Comparison of ENCODE assay signal across 8 mouse cellular contexts in genomic region chr4:133967138-133967865, GRCm38 (mm10). TPM values are rescaled to one million over a fixed set of nuclear protein-coding genes. Genes with fewer than 3 reads are reported as not detected.
DNase-seq lines count a peak whose midpoint lies in the region; ATAC-seq lines count a peak whose summit lies in the region.

No protein-coding gene starts in this region.

- peak; percentile 79 for ATAC-seq in hindbrain, embryonic 14.5 days (ENCODE audit: low FRiP score)

- peaks cover 37% of the 10 kb centered on the region for H3K36me3 ChIP-seq in hindbrain, embryonic 14.5 days (replicated peaks; ENCODE audit: control insufficient read depth, insufficient read depth)

- peak; percentile 97 for DNase-seq in T-cell, adult 2 months (ENCODE audit: low spot score)
- DNase-seq in cerebellum, postnatal 25 days = peak; percentile 97 to 99
- peak; percentile 92 for DNase-seq in frontal cortex, postnatal 25 days (ENCODE audit: low spot score in 2 of 2)
- peak; percentile 98 for DNase-seq in hindbrain, embryonic 14.5 days (ENCODE audit: low spot score)
- peak; percentile 98 for DNase-seq in layer of hippocampus, postnatal 36 days
- peak; percentile 98 for DNase-seq in lung, postnatal 25 days (ENCODE audit: low spot score)
- peak; percentile 95 for DNase-seq in retina, adult 2 months (ENCODE audit: low read depth, low spot score)
- peak; percentile 99 for DNase-seq in thymus, postnatal 25 days

- H3K9me3 ChIP-seq in hindbrain, embryonic 14.5 days (ENCODE audit: control insufficient read depth, low read length) = no peaks in the 10 kb centered on the region

- no peaks in the 10 kb centered on the region for H3K27me3 ChIP-seq in hindbrain, embryonic 14.5 days (ENCODE audit: control insufficient read depth, insufficient read depth, low read length)

- peak overlapping the region; percentile 90 for H3K9ac ChIP-seq in hindbrain, embryonic 14.5 days

- H3K4me2 ChIP-seq in hindbrain, embryonic 14.5 days (replicated peaks) = peak overlapping the region; percentile 94

- WGBS in hindbrain, embryonic 14.5 days = 1% methylated on average over 42 of the region's 101 CpGs

- H3K4me1 ChIP-seq in hindbrain, embryonic 14.5 days (replicated peaks; ENCODE audit: control insufficient read depth, insufficient read depth, low read length) = peaks cover 38% of the 10 kb centered on the region

- peak overlapping the region; percentile 58 for H3K4me3 ChIP-seq in hindbrain, embryonic 14.5 days (replicated peaks; ENCODE audit: low read length)

- peak overlapping the region; percentile 97 for H3K27ac ChIP-seq in hindbrain, embryonic 14.5 days

RNA-seq across cellular contexts. Expression of gene Hmgn2, which starts 1.1 kb away (rescaled TPM):
- 1,104 and 1,147 TPM in 2 replicates for polyA plus RNA-seq in hindbrain, embryonic 14.5 days (2014; fragmentation: Nextera tagmentation; extraction: Ambion mirVana)
- total RNA-seq in layer of hippocampus, postnatal 36 days (2021) = 100 to 1,000 TPM; 119 to 123 TPM

RNA-seq across cellular contexts. Expression of gene Dhdds, which starts 33.4 kb away (rescaled TPM):
- polyA plus RNA-seq in hindbrain, embryonic 14.5 days (2014; fragmentation: Nextera tagmentation; extraction: Ambion mirVana) = 49.3 and 49.6 TPM in 2 replicates
- 10 to 100 TPM; 57.8 to 62.6 TPM for total RNA-seq in layer of hippocampus, postnatal 36 days (2021)

RNA-seq across cellular contexts. Expression of gene Lin28a, which starts 51.3 kb away (rescaled TPM):
- polyA plus RNA-seq in hindbrain, embryonic 14.5 days (2014; fragmentation: Nextera tagmentation; extraction: Ambion mirVana) = 0.13 and 0.27 TPM in 2 replicates
- not detected for total RNA-seq in layer of hippocampus, postnatal 36 days (2021)

Comparison
In these comparisons a context has a peak if more than half of its experiments do, and no peak if none do; other contexts are left out.
1. Peak in every context shown above with its lines: DNase-seq, ATAC-seq, H3K4me3 ChIP-seq and H3K27ac ChIP-seq.